Mouse (Mus musculus) heart, postnatal 0 days (tissue): ENCODE measurements around the gene Slc6a18.

Source experiments
- CTCF ChIP-seq: IDR thresholded peaks from 2 replicates; pipeline ENCODE4 v1.5.1; 2016; ENCODE audit warnings: antibody characterized with exemption, control low read depth, low read depth
- EP300 ChIP-seq: IDR thresholded peaks from 2 replicates; pipeline ENCODE4 v1.6.1; 2016; ENCODE audit warnings: antibody characterized with exemption, low read depth

DNA sequence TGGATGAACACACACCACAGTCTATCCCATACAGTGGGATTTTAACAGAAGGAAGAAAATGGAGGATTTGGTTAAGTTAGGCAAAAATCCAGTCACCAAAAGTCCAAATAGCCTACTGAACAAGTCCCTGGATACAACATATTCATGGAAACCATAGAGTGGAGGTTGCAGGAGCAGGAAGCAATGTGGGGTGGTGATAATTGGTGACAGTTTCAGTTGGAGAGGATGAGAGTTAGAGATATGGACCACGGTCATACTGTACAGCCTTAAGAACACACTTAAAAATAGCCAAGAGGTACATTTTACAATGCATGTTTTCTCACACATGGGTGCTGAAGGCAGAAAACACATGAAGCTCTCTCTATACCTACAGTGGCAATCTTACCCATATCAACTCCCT lies 17.1 kb upstream of the Slc6a18 start:
- no peak for TF ChIP-seq CTCF
- TF ChIP-seq EP300, result no peak
